Mouse (Mus musculus) erythroblast, embryonic 14.5 days (primary cell): Measurements from ENCODE around the gene Maml3.

Experiments
- GATA1 ChIP-seq: IDR thresholded peaks from 2 replicates; pipeline ENCODE4 v1.6.1; 2012; ENCODE audit warnings: low read length, inconsistent platforms, mixed read lengths
- TAL1 ChIP-seq: IDR thresholded peaks from 3 replicates; pipeline ENCODE4 v1.6.1; 2012; ENCODE audit warnings: low read length, inconsistent platforms, mixed read lengths

DNA sequence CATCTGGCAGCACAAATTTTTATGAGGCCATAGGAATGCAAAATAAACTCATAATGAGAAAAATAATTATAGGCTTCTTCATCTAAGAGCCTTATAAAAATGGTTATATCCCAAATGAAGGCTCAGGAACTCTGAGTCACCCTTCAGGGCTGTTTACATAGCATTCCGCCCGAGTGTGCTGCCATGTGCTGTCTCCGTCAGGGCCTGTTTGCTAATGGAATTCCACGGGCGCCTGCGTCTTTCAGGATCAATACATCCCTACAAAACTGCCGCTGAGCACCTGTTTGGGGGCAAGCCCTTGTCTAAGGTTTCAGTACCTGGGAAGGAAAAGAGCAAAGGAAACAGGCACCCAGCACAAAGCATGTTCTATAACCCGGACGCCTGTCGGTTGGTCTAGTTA is 279.3 kb downstream of the Maml3 start:
- TF ChIP-seq GATA1 (no peak), TAL1 (no peak)
